Mouse (Mus musculus): ENCODE results near the gene Abat.

DNA sequence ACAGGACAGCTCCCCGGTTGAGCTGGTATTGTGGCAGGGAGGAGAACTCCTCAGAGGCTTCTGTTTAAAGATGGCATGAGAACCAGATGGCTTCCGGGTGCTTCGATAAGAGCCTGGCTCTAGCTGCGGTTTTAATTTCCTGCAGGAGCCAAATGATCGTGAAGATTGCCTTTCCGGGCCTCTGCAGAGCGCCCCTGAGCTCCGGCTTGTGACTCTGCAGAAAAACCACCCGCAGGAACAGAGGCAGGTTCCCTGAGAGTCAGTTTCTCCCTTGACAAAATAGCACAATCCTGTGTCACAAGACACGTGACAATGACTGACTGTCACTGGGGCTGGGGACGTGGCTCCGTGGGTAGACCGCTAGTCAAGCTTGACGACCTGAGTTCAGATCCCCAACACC, 16.8 kb downstream of the Abat start:
- TF ChIP-seq CTCF (IDR thresholded peaks at IDR 0.05; ENCODE audit: control insufficient read depth, insufficient read depth, insufficient read length) (no peak), MYOD1 (IDR thresholded peaks at IDR 0.05; ENCODE audit: control insufficient read depth, insufficient read length, low read depth) (no peak), USF1 (IDR thresholded peaks at IDR 0.05; ENCODE audit: low read depth) (no peak), MYOG (IDR thresholded peaks at IDR 0.05; ENCODE audit: control insufficient read depth, extremely low read depth, insufficient read length) (no peak), MAX (IDR thresholded peaks at IDR 0.05) (no peak)

Data from C2C12 (cell line).